Mouse (Mus musculus) liver, postnatal 0 days (tissue): ENCODE results near the gene Itga10. TPM values are rescaled to one million over a fixed set of nuclear protein-coding genes. Genes with fewer than 3 reads are reported as not detected.
A peak's percentile ranks its signal among the peaks of the same experiment; 100 is the strongest.

Experiments
- ATAC-seq: fragments of 200-750 bp; cut with Nextera tagmentation; 2 replicates; pipeline ENCODE4 v1.8.0; 2017; ENCODE audit warnings: mild to moderate bottlenecking, moderate library complexity
- DNase-seq: peaks from one replicate; pipeline ENCODE4 v3.0.0-alpha.2; 2016
- H3K27ac ChIP-seq: fragments of 300-500 bp; sonication (generic); 2 replicates; pipeline ENCODE4 v1.5.1; 2014; ENCODE audit warnings: antibody characterized with exemption, moderate library complexity, mild to moderate bottlenecking, low read depth
- H3K27me3 ChIP-seq: fragments of 300-500 bp; sonication (generic); 2 replicates; pipeline ENCODE4 v1.6.1; 2014; ENCODE audit warnings: low read length, control low read depth, mixed read lengths; ENCODE audit not compliant: insufficient read depth
- H3K36me3 ChIP-seq: fragments of 300-500 bp; sonication (generic); replicated peaks from 2 replicates; pipeline ENCODE4 v1.6.1; 2014; ENCODE audit warnings: mild to moderate bottlenecking, control low read depth, low read length, moderate library complexity, mixed read lengths; ENCODE audit not compliant: insufficient read depth
- H3K4me1 ChIP-seq: fragments of 300-500 bp; sonication (generic); 2 replicates; pipeline ENCODE4 v1.6.1; 2014; ENCODE audit warnings: antibody characterized with exemption, mild to moderate bottlenecking, control low read depth; ENCODE audit not compliant: insufficient read depth
- H3K4me2 ChIP-seq: fragments of 300-500 bp; sonication (generic); 2 replicates; pipeline ENCODE4 v1.6.1; 2014; ENCODE audit warnings: low read depth, mild to moderate bottlenecking, low read length, moderate library complexity, mixed read lengths
- H3K4me3 ChIP-seq: fragments of 300-500 bp; sonication (generic); 2 replicates; pipeline ENCODE4 v1.5.1; 2014; ENCODE audit warnings: low read depth, low read length
- H3K9ac ChIP-seq: fragments of 300-500 bp; sonication (generic); replicated peaks from 2 replicates; pipeline ENCODE4 v1.6.1; 2014; ENCODE audit warnings: mild to moderate bottlenecking, moderate library complexity
- H3K9me3 ChIP-seq: fragments of 300-500 bp; sonication (generic); 2 replicates; pipeline ENCODE4 v1.6.1; 2016; ENCODE audit warnings: mild to moderate bottlenecking, control low read depth, low read length, mixed read lengths
- CTCF ChIP-seq: sonication (generic); IDR thresholded peaks from 2 replicates; pipeline ENCODE4 v1.5.1; 2016; ENCODE audit warnings: antibody characterized with exemption, low read depth
- EP300 ChIP-seq: IDR thresholded peaks from 2 replicates; pipeline ENCODE4 v1.6.1; 2016; ENCODE audit warnings: antibody characterized with exemption, low read depth, mild to moderate bottlenecking
- WGBS: fragments of 180-500 bp; shearing (Covaris S2); extraction: QIAGEN DNeasy Blood & Tissue Kit; methylation state at CpG from one replicate; pipeline ENCODE4 v1.1.7; 2014; ENCODE audit not compliant: insufficient replicate concordance; 5-methylcytosine and 5-hydroxymethylcytosine counted together
- polyA plus RNA-seq: library from polyadenylated mRNA; unstranded; fragments of >200 nt; fragmentation: Nextera tagmentation; extraction: Ambion mirVana; gene quantifications from 2 replicates; pipeline ENCODE4 v1.2.1, GENCODE M21; 2015

The Itga10 gene
- polyA plus RNA-seq, 1 experiment from 2014 or later, result 0.05 TPM

DNA sequence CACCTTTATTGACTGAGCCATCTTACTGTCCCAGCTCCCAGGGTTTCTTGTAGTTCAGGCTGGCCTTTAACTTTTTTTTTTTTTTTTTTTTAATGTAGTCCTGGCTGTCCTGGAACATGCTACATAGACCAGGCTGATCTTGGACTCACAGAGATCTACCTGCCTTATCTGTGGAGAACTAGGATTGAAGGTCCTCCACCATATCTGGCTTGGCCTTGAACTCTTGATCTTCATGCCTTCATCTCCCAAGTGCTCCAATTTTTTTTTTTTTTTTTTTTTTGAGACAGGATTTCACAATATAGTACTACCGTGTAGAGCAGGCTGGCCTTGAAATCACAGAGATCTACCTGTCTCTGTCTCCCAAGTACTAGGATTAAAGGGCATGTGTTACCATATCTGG, 48.2 kb downstream of the Itga10 start:
- Histone ChIP-seq H3K9me3 (no peaks in the 10 kb centered on the region), H3K4me3 (no peak overlapping the region), H3K4me2 (no peak overlapping the region), H3K27me3 (no peaks in the 10 kb centered on the region), H3K9ac (no peak overlapping the region), H3K36me3 (no peaks in the 10 kb centered on the region), H3K4me1 (peaks cover 12% of the 10 kb centered on the region), H3K27ac (no peak overlapping the region)
- no peak for DNase-seq
- ATAC-seq, result no peak
- 32% methylated on average over 1 of the region's 1 CpGs for WGBS
- TF ChIP-seq CTCF, result no peak
- no peak for TF ChIP-seq EP300

- DNase-seq, result peak; percentile 85
- Histone ChIP-seq H3K4me1 (peaks cover 12% of the 10 kb centered on the region), H3K9ac (peak within 1 kb of the TSS; percentile 83), H3K27ac (peak within 1 kb of the TSS; percentile 86), H3K9me3 (no peaks in the 10 kb centered on the region), H3K4me3 (peak within 1 kb of the TSS; percentile 98), H3K4me2 (peak within 1 kb of the TSS; percentile 96), H3K27me3 (no peaks in the 10 kb centered on the region), H3K36me3 (peaks cover 5% of the 10 kb centered on the region)
- ATAC-seq, result peak; percentile 75
- TF ChIP-seq EP300 (no peak), CTCF (no peak)
- WGBS, result under 1% methylated on average over 35 of the region's 35 CpGs
Observed at GRCm38 (mm10) chr3:96696198-96696765, 50.9 kb downstream of the Itga10 start, which contains the start of gene Pias3. Pias3 (plus strand) TSS chr3:96696384.

- ATAC-seq (peak; percentile 95), DNase-seq (peak; percentile 92)
- Histone ChIP-seq H3K9ac (peak overlapping the region; percentile 83), H3K27ac (peak overlapping the region; percentile 86), H3K4me2 (peak overlapping the region; percentile 96), H3K36me3 (peaks cover 13% of the 10 kb centered on the region), H3K9me3 (no peaks in the 10 kb centered on the region), H3K4me3 (peak overlapping the region; percentile 98), H3K4me1 (peaks cover 12% of the 10 kb centered on the region), H3K27me3 (no peaks in the 10 kb centered on the region)
- TF ChIP-seq EP300, result no peak
- no peak for TF ChIP-seq CTCF
- WGBS, result under 1% methylated on average over 73 of the region's 85 CpGs
Observed at GRCm38 (mm10) chr3:96696766-96697732, 51.7 kb downstream of the Itga10 start.

GRCm38 (mm10) chr3:96698993-96699690, 53.8 kb downstream of the Itga10 start:
- DNase-seq (no peak), ATAC-seq (no peak)
- Histone ChIP-seq H3K36me3 (peaks cover 24% of the 10 kb centered on the region), H3K4me2 (no peak overlapping the region), H3K4me1 (peaks cover 12% of the 10 kb centered on the region), H3K9me3 (no peaks in the 10 kb centered on the region), H3K4me3 (no peak overlapping the region), H3K27ac (no peak overlapping the region), H3K9ac (no peak overlapping the region), H3K27me3 (no peaks in the 10 kb centered on the region)
- no peak for TF ChIP-seq CTCF
- no peak for TF ChIP-seq EP300
- 76% methylated on average over 19 of the region's 19 CpGs for WGBS

- peaks cover 12% of the 10 kb centered on the region for H3K4me1 ChIP-seq
- TF ChIP-seq CTCF, result peak; percentile 64
- no peak for TF ChIP-seq EP300
- no peak for ATAC-seq
Observed at GRCm38 (mm10) chr3:96700376-96700775, 55.0 kb downstream of the Itga10 start.

DNA sequence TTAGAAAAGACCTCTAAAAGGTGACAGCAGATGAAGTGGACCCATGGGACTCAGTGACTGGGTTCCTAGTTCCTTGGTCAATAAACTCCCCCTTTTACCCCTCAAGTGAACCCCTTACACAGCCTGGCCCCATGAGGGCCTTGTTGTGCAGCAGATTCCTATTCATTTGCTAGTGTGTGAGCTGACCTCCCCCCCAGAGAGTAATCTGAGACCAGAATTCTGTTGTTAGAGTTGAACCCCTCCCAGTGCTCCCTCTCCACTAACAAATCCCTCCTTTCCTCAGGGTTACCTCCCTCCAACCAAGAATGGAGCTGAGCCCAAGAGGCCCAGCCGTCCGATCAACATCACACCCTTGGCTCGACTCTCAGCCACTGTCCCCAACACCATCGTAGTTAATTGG, 55.6 kb downstream of the Itga10 start:
- Histone ChIP-seq H3K27me3 (no peaks in the 10 kb centered on the region), H3K27ac (no peak overlapping the region), H3K36me3 (peaks cover 35% of the 10 kb centered on the region), H3K4me2 (no peak overlapping the region), H3K9ac (no peak overlapping the region), H3K4me1 (peaks cover 9% of the 10 kb centered on the region), H3K4me3 (no peak overlapping the region), H3K9me3 (no peaks in the 10 kb centered on the region)
- no peak for DNase-seq
- ATAC-seq, result no peak
- TF ChIP-seq CTCF (no peak), EP300 (no peak)
- 83% methylated on average over 4 of the region's 4 CpGs for WGBS

More at GRCm38 (mm10) chr3:96700376-96700775, 55.0 kb downstream of the Itga10 start:
- Histone ChIP-seq H3K9me3 (no peaks in the 10 kb centered on the region), H3K4me3 (no peak overlapping the region), H3K27me3 (no peaks in the 10 kb centered on the region), H3K9ac (no peak overlapping the region), H3K27ac (no peak overlapping the region), H3K4me2 (no peak overlapping the region), H3K36me3 (peaks cover 35% of the 10 kb centered on the region)
- 50% methylated on average over 7 of the region's 7 CpGs for WGBS
- DNase-seq, result peak; percentile 53
